Mouse (Mus musculus): ENCODE results near the gene Ccdc177.

Gene Ccdc177

DNA sequence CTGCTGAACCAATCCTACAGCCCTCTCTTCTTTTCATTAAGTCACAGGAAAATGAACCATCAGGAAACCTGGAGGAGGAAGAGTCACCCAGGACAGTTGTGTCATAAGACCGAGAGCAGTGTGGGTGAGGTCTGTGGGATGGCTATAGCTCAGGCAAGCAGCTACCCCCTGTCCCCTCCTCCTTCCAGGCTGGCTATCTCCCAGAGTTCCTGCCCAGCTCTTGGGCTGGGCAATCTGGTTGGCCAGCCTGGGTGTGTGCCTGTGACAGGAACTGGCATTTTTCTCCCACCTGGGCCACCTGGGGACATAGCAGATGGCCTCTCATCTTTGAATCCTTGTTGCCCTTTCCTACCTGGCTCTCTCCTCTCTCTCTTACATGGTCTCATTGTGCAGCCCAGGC, 23.4 kb upstream of the Ccdc177 start:
- DNase-seq = peak; percentile 97

DNA sequence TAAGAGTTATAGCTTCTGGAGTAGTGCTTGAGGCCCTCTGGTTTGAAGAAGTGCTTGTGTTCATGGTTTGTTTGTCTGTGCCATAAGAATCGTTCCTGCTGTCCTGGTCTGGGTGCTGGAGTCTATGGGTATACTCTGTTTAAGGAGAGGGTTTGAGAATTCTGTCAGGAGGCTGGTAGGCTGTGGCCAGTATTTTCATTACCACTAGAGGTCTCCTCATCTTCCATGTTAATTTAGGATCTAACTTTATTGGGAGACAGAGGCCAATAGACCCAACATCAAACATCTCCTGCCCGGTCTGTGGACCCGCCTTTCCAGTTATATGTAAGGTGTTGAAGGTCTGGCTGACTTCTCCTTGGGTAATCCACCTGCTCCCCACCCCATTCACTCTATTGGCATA, 22.4 kb upstream of the Ccdc177 start:
- no peak for DNase-seq

DNA sequence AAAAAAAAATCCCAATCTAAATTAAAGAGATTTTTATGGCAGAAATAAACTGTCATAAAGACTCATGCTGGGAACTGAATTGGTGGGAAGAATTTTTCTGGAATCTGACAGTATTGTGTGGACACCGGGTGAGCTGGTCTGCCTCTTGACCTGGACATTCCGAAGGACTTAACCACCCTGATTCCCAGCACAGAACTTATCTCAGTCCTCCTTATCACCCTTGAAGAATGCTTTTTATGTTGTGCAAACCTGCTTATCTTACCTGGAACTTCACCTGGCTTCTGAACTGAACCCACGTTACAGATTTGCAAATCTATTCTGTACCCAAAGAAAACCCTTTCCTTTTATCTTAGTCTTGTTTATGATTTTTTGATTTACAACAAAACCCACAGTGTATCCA, 21.7 kb upstream of the Ccdc177 start:
- no peak for DNase-seq

DNA sequence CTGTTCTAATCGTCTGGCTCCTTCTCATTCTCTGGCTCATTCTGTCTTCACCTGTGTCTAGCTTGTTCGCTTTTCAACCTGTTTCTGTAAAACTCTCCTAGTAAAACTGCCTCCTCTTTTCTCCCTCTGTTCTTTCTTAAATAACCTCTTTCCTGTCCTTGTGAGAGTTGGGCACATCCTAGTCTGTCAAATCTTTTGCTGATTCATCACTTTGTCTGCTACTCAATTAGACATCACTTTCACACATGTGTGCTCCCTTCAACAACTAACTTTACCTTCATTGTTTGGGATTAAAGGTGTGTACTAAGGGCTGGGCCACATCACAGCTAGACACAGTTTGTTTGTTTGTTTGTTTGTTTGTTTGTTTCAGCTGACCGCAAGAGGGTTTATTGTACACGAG, 19.3 kb upstream of the Ccdc177 start:
- DNase-seq = no peak

DNA sequence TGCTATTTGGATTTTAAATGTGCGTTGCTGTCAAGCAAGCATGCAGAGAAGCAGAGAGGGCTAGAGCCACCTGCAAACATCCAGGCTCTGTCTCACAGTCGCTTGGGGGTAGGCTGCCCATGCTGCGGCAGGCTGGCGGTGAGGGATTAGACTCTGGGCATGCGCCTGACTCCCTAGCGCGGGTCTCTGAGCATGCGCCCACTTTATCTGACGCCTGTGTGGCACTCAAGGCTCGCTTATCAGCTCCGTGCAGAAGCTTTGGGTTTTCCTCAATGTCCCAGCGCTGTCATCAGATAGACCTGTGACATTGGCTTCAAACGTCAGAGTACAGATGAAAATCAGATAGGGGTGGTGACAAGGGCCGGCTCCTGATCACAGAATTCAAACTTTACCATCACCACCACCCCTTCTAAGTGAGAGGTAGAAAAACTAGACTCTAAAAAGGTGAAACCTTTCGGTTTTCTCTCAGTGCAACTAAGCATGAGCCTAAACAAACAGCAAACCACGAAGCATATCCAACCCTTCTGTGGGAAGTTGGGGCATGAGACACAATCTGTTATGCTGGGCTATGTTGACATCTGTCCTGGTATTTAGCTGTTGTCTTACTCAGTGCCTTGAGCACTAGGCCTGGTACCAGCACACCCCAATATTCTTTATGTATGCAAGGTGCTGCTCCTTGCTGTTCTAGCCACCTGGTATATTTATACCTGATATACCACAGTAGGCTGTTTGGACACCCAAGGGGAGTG, 17.9 kb upstream of the Ccdc177 start:
- no peak for DNase-seq

DNA sequence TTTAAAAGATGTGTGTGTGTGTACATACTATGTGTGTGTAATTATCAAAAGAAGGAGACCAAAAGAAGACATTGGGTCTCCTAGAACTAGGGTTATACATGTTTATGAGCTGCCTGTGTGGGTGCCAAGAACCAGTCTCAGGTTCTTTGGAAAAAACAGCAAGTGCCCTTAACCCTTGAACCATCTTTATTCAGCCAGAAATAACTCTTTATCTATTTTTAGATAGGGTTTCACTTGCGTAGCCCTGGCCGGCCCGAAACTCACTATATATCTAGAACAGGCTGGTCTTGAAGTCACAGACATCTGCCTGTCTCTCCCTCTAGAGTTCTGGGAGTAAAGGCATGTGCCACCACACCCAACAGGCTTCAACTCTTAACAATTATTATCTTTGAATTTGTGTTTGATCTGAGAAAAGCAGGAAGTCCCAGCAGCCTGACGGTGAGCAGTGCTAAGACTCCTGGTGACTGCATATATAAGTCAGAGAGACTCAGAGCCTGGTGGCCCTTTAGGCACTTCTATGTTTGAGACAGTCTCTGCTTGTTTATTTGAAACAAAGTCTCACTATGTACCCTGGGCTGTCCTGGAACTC, 15.7 kb upstream of the Ccdc177 start:
- DNase-seq = no peak

DNA sequence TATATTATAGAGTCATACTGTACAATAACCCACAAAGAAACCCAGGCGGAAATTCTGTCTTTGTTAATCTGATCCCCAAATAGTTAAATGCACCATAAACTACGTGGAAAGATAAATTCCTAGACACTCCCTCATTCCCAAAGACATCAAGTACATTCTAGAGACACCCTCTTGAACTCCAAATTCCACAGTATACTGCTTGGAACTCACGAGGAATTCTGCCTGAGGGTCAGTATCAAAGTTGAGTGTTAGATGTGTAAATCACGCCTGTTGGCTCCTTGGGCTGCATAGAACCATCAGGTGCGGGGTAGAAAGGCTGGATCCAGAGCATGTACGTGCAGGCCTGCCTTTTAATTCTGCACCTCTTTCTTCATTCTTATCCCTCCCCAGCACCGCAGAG, 14.3 kb upstream of the Ccdc177 start:
- no peak for DNase-seq

DNA sequence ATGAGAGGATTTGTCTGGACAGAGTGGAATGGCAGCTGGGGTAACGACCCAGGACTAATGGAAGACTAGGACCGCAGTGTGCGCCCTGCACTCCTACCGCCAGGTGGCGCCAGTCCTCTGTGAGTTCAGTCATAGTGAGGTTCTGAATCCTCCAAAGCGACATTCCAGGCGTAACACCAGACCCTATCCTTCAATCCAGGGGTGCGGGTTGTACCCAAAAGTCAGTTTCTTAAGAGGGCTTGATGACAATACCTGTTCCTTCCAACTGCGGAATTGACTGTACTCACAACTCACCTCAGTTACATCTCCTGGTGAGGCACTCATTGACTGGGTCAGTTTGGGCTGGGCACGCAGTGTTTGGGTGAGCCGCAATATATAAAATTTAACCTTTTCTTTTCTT, 9.2 kb upstream of the Ccdc177 start:
- DNase-seq = peak; percentile 87

DNA sequence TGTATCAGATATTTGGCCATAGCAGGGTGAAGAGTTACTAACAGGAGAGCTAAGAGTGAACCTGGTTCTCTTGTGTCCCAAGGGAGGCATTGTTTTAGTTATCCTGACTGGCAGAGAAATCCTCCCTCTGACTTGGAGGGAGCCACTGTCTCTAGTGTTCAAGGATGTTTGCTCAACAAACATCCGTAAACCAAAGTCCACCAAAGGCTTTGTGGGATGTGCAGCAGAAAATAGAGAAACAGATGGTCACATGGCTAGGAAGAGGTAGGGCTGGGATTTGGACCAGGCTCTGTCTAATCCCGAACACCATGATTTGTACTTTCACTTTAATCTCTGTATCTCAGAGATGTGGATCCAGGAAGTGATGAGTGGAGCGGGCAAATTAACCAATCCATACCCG, 3.6 kb upstream of the Ccdc177 start:
- DNase-seq = no peak

DNA sequence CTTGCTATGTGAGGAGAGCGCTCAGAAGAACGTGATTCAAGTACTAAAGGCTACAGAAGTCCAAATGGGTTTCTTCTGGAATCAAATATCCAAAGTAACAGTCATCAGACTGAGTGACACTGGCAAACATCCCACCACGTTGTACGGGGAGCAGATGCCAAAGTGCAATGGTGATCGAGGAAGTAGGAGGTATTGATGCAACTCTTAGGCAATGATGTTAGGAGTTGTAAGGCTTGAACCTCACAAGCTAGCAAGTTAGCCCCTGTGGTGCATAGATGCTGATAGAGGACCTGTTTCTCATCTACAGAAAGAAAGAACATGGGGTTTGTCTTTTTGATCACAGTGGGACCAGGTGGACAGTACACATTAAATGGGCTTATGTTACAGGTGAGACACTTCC, 2.5 kb upstream of the Ccdc177 start:
- no peak for DNase-seq

DNA sequence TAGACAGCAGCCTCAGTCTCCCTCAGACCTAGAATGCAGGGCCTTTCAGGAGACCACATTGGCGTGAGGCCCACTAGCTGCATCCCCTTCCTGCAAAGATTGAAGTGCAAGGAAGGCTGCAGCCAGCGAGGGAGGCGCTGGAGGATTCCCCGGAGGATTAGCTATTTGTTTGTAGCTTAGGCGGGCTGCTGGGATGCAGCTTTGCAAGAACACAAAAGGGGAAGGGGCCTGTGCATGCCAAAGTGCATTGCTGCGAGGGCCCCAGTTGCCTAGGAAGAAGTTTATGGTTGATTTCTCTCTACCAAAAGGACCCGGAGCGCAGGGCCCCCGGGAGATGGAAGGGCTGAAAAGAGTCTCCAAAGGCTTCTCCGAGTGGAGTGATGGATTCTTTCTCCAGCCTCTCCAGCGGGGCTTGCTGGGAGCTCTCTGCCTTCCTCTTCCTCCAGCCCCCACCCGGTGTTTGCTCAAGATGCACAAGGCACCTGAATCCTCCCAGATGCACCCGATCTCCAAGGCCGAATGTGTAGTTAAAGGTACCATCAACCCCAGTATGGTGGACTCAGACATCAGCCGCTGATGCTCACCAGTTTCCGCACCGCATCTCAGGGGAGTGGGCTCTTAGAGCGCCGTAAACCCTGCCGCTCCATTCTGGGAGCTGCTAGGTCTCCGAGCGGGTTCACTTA, 633 bp downstream of the Ccdc177 start:
- DNase-seq = peak; percentile 62

DNA sequence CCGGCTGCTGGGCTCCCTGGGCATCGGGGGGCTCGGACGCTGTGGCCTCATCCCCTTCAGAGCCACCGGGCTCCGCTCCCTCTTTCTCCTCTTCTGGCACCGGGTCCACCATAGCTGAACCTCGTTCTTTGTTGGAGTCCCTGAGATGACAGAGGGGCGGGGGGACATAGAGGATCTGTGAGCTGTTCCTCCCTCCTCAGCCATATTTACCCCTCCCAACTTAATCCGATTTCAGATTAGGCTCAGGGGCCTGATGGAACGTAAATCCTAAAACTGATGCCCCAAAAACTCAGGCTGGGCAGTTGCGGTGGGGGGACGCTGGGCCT, 1.1 kb downstream of the Ccdc177 start:
- peak; percentile 34 for DNase-seq

DNA sequence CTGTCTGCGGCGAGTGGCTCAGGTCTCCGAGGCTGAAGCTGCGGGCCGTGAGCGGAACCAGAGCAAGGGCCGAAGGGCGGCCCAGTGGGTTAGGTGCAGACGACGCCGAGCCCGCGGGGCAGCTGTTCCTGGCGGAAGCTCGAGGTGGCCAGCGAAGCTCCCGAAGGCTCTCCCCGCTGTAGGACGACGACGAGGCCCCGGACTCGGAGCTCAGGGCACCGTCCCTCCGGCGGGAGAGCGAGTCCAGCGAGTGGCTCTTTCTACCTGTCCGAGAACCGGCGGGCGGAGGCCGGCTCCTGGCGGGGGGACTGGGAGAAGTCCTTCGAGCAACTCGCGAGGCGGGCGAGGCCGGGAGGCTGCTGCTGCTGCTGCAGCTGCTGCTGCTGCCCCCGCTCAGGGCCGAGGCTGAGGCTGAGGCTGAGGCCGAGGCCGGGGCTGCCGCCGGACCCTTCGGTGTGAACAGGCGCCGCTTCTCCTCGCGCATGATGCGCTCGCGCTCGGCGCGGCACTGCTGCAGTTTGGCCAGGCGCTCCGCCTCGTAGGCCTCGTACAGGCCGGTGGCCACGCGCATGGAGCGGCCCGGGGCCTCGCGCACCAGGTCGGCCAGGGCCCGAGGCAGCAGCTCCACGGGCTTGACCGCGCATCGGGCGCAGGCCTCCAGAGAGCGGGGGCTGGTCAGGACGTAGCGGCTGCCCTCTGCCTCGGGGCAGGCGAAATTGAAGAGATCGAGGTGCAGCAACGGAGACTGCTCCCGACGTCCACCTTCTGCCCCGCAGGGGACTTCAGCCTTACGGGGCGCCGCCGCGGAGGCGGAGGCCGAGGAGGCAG, 1.7 kb downstream of the Ccdc177 start:
- DNase-seq = no peak

DNA sequence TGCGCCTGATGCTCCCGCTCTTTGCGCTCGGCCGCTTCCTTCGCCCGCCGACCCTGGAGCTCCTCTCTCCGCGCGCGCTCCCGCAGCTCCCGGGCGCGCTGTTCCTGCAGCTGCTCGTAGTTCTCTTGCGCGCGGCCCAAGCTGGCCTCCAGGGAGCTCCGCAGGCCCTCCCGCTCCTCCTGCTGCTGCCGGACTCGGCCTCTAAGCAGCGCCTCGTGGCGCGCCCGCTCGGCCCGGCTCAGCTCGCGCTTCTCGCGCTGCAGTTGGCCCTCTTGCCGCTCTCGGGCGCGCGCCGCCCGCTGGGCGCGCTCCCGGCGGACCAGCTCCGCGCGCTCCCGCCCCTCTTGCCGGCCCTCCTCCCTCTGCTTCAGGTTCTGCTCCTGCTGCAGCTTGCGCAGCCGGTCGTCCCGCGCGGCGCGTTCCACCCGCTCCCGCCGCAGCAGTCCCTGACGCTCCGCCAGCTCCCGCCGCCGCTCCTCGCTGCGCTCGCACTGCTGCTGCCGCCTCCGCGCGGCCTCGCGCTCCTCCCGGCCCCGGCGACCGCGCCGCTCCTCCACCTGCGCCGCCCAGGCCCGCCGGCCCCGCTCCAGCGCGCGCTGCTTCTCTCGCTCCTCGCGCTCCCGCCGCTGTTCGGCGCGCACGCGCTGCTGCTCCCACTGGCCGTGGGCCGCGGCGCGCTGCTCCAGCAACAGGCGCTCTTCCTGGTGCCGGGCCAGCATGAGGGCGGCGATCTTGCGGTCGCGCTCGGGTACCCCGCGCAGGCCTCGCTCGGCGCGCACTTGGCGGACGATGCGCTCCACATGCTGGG, 2.5 kb downstream of the Ccdc177 start:
- DNase-seq = peak; percentile 52

DNA sequence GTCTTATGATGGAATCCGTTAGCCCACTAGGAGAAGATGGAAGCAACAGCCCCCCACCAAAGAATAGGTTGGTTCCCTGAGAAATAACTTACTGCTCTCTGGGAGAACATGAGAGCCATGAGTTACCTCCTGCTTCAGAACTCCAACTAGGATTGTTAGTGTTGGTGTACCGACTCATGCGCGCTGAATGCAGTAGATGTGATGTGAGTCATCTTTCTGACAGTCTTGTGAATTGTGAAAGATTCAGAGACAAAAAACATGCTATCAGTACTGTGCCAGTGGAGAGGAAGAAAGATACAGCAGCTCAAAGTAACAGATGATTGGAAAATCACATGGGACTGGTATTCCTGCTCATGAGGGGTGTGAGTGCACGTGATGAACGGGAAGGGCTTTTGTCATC, 8.9 kb downstream of the Ccdc177 start:
- DNase-seq = no peak

DNA sequence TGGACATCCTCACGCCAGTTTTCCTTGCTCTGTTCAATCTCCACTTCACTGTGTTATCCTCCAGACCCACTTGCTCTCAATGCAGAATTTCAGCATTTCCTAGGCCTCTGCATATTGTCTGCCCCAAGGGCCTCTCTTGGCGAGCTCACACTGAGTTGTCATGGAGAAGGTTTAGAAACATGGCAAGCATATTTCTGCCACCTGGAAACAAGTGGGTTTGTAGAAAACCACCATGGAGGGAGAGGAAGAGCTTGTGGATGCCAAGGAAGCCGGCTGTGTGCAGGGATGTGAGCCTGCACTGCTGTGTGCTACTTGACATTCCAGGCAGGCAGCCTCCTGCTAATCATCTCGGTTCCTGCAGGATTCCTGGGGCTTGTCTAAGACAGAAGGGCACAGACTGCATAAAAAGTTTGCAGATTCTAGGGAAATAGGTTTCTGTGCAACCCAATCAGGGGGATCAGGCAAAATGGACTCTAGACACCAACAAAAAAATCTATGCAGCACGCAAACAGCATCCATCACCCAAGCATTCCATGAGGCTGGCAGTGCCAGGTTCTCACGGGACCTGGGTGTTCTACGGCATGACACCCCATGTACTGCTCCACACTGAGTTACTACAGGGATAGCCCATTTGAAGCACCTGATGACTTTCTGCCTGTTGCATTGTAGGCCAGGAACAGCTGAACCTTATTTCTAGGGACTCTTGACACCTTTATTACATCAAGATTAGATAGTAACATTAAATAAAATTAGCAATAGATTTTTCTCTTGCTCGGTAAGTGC, 14.3 kb downstream of the Ccdc177 start:
- no peak for DNase-seq

DNA sequence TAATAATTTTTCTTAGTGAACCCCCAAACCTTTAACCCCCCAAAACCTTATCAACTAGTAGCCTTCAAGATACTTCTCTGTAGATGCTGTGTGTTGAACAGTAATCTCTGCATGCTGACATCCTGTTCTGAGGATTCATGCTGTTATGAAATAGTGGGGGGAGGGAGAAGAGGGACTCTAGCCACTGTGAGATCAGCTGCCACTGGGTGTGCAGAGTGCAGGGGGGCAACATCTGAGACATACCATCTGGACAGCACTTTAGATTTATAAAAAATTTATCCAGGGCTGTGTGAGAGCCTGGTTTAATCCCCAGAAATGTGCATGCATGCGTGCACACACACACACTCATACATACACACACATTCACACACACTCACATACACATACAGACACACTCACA, 15.9 kb downstream of the Ccdc177 start:
- DNase-seq = no peak

DNA sequence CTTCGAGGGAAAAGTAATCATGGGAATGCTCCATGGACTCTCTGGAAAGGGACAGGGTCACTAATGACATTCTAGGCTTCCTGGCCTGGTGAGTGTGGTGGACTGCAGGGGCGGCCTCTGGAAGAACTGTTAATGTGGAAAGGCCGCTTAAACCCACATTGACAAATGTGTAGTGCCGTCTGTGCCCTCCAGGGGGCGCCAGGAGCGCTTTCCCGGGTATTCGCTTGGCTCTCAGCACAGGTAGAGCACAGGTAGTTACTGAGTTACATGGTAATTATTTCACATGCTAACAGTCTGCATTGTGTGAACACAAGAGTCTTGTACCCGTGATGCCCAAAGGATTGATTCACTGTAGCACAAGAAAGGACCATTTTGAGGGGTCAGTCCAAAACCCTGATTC, 21.0 kb downstream of the Ccdc177 start:
- DNase-seq = peak; percentile 46

DNA sequence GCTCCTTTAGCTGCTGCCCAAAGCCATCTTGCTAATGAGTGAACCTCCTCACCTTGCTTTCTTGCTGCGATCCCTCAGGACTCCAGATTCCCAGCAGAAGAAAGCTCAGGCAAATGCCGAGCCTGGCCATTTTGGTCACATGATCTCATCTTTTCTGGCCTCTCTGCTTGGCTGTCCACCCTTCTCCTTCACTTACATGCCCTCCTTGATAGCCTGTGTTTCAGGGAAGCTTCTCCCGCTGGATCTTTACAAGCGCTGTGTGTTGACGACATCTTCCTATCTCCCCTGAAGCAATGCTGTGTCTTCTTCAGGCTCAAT, 23.2 kb downstream of the Ccdc177 start:
- no peak for DNase-seq

DNA sequence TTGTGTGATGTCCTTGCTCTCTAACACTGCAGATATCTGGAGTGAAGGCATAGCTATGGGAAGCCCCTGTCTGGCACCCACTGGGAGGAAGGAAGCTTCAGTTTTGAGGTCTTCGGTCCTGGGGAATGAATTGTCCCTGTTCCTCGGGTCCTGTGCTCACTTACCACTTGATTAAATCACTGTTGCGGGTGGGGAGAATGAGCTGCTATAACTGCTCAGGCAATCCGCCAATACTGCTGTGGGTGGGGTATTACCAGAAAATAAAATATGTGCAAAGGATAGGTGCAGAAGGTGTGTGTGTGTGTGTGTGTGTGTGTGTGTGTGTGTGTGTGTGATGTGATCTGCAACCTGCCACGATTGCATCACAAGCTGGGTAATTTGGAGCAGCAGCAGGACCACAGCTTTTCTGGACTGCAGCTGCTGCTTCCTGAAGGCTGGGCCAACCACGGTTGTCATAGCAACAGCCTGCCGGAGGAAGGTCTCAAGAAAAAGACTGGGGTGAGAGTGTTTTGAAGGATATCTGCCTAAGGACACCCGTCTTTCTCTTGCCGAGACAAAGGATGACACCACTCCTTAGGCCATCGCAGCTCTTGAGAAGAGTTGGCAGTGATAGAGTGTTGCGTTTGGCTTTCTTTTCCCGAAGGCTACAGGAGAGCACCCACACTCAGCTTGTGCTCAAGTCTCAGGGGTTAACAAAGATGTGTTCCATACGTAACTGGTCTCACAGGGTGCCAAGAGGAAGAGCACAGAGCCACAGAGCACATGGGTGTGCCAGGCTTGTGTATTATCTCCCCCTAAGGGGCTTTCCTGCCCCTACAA, 23.8 kb downstream of the Ccdc177 start:
- DNase-seq = no peak

All from cerebellum, adult 9-10 months (tissue).